Mouse (Mus musculus): Measurements from ENCODE around the gene Pml.
"Not testable (repeated sequence)": the region's sequence is repeated elsewhere in the genome, so short reads cannot be mapped to it uniquely, and the experiment has no call there.

Gene Pml

DNA sequence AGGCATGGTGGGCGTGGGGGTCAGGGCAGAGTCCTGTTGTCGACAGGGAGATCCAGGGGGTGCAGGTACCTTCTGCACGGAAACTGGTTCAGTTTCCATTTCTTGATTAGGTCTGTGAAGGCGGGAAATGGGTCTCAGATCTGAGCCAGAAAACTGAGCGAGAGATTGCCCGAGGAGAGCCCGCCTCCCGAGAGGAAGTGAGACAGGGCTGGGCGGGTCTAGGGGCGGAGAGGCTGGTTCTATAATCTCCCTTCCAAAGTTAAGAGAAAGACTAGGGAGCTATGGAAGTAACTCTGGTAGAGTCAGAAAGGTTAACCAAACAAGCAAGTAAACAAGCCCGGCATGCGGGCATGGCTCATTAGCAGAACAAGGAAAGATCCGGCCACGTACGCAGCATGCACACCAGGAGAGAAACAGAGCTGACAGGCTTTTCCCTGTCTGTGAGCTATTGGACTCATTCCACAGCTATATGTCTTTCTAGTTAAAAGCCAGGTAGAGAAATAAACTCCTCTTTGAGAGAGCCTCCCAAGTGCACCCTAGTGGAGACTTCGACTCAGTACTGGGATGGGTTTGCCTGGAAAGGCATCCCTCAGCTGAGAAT is at the start of gene Pml:
TSS of gene Pml (minus strand) at position 195 of the 601 bp plus-strand sequence.
- DNase-seq, result peak; percentile 47

DNA sequence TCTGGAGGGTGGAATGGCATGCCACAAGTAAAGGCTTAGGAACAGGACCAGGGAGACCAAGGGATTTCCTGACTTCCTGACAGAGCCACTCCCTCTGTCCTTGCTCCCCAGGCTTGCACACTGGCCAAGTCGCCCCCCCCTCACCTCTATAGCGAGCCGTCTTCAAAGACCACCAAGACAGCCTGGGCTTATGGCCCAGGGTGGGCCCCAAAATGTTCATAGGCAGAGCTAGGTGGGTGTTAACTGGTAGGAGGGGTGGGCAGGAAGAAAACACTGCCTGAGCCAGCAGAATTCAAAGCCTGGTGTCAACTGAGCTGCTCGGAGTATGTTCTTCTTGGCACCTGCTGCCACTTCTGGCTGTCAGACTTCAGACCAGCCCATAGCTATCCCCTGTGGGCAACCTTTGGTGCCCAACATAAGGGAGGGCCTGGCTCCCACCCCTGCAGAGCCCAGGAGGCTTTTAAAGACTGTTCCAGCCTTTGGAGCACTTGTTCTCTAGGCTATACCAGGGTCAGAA is 48.4 kb upstream of the Pml start:
- no peak for DNase-seq

DNA sequence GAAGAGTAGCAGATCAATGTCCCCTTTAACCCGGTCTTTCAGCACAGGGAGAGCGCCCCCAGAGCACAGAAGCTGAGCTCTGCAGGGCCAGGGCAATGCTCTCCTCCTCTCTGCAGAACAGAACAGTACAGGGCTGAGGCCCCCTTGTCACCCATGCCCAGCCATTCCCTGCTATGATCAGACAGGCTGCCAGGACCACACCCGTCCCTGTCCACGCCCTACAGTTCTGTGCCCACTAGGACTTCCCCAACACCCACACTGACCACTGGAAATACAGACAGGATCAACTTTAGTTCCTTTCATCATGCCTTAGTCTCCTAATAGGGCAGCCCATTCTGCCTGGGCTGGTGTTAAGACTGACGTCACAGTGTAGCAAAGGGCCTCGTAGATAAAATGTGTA is 47.5 kb upstream of the Pml start:
- DNase-seq, result no peak

DNA sequence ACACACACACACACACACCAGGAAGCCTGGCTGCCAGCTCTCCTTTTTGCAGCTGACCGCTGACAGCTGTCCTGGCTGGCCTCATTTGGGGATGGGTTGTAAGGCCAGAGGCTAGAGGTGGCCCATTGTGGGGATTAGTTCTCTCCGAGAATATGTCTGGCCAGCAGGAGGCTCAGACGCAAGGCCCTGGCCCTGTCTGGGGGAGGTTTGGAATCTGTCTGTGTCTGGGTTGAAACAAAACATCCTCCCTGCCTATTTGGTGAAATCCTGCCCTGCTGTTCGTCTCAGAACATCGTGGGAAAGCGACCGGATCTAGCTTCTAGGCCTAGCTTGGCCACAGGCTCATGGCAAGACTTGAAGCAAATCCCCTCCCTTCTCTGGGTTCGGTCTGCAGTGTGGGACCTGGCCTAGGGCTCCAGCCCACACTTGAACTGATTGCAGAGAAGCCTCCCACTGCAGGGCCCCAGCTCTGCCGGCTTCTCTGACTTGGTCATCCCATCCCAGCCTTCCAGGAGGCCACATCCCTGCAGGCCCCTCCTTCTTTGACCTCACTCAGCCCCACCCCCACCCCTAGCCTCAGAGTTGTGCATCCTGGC is 46.3 kb upstream of the Pml start:
- DNase-seq, result no peak

DNA sequence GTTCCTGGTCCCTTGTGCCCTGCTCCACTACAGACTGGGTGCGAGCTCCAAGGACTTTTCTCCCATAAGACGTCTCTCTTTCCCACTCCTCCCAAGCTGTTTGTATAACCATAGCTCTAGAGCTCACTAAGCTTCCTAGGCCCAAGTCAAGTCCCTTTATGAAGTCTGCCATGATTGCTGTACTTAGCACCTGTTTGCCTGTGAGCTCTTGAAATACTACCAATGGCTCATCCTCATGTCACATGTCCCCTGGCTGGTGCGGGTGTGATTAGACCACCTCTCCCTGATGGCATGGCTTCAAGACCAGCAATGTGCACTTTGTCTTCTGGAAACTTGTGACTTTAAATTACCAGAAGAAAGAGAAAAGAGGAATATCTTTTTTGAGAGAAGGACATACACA is 45.8 kb upstream of the Pml start:
- no peak for DNase-seq

DNA sequence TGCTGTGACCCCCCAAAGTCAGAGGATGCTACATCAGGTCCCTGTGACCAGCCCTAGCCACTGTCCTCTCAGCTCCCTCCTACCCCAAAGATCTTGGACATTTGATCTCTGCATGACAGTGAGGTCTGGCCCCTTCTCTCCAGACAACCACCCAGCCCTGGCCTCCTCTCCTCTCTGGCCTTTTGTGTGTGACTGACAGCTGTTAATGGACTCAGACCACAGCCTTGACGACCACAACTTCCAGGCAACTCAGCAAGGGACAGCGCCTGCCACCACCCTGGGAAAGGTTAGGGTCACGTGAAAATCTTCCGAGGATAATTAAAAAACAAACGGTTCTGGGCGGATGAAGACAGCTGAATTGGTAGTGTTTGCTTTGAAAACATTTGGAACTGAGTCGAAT is 44.9 kb upstream of the Pml start:
- DNase-seq, result no peak

DNA sequence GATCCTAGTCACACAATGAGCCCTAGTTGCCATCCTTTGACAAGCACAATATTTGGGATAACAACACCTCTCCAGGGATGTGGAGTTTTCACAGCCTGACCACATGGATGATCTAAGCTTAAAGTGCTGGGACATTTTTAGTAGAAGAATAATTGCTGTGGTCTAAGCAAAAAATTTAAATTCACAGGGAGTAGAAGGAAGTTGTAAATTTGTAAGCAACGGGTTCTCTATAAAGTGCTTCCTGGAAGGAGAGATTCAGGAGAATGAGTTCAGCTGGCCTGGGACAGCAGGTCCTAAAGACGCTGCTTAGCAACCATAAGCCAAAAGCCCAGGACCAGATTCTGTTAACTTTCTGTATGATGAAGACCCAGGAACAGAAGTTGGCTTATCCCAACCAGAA is 40.3 kb upstream of the Pml start:
- DNase-seq, result no peak

DNA sequence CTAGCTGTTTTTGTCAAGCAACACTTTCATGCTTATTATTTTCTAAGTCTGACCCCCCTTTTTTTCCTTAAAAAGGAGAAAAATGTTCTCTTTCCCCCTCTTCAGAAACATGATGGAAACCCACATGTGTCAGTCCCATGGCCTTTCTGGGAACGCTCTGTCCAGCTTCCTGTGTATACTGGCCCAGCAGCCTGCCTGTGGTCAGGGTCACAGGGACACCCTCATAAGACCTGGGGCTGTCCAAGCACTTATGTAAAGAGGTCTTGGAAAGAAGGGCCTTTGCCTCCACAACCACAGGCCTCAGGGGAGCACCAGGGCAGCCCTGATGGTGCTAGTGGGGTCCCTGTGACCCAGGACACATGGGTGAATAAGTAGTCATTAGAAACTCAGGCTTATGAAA is 39.5 kb upstream of the Pml start:
- DNase-seq, result no peak

DNA sequence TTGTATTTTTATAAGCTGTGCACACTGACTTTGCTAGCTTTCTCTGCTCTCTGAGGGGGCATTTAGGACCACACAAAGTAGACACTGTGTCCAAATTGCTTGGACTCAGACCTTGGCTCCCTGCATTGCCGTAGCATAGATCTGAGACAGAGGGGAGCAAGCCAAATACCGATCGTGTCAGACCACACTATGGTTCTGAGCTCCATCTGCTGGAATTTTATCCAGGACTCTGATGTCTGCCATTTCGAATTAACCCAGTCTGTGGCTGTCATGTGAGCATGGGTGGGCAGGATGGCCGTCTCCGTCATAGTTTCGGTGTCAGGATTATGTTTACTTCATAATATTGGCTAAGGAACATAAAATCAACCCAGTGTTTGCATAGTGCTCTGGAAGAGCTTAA is 33.8 kb upstream of the Pml start:
- no peak for DNase-seq

DNA sequence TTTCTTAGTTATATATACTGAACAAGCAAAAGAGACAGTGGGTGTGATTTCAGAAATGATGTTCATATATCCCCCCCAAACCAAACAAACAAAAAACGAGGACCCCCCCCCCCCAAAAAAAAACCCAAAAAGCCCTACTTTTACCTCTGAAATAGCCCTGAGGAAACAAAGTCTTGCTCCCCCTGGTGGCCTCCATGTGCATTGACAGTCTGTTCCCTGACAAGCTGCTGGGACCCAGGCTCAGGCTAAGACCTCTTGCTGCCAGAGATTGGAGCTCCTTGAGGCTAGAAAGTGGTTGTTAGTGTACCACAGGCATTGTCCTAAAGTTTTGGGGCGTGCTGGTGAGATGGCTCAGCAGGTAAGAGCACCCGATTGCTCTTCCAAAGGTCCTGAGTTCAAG is 32.0 kb upstream of the Pml start:
- DNase-seq, result peak; percentile 39

DNA sequence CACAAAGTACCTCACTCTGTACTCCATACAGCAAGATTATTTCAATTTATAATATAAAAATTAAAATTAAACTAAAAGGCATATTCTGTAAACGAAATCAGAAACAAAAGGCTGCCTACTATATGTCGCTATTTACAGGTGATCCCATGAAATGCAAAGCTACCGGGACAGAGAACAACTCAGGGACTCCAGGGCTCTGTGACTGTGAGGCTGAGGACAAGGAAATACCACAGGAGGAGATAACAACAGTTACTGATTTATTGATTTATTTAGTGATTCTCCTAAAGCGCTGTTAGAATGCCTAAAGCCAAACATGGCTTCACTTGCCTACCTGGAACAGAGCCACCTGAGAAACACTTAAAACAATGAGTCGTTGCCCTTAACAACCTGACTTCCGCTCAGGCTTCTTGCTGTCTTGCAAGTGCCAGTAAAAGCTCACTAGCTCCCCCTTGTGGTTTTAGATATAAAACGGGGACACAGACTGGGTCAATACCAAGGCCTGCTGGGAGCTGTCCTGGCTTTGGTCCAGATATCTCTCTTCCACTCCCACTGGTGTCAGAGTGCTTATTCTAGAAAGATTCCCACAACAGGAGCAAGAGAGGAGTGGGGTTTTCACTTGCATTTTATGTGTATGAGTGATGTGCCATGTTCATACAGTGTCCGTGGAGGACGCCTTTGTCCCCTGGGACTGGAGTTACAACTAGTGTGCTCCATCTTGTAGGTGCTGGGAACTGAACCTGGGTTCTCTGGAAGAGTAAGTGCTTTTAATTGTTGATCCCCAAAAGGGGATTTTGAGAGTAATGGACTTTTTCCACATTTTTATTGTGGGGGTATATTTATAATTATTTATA is 30.9 kb upstream of the Pml start:
- peak; percentile 19 for DNase-seq

DNA sequence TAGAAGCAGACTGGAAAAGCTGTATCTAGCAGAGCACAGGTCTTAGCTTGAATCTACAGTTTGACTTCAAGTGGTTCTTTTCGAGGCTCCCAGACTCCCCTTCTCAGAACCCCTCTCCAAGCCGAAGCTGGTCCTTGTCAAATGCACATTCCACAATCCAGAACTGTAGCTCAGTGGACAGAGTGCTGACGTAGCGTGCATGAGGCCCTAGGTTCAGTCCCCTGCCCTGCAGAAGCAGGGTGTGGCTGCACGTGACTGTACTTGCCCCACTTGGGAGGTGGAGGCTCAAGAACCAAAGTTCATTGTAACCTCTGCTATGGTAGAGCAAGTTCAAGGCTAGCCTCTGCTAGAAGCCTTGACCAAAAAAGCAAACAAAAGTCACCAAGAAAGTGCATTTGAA is 30.2 kb upstream of the Pml start:
- no peak for DNase-seq

DNA sequence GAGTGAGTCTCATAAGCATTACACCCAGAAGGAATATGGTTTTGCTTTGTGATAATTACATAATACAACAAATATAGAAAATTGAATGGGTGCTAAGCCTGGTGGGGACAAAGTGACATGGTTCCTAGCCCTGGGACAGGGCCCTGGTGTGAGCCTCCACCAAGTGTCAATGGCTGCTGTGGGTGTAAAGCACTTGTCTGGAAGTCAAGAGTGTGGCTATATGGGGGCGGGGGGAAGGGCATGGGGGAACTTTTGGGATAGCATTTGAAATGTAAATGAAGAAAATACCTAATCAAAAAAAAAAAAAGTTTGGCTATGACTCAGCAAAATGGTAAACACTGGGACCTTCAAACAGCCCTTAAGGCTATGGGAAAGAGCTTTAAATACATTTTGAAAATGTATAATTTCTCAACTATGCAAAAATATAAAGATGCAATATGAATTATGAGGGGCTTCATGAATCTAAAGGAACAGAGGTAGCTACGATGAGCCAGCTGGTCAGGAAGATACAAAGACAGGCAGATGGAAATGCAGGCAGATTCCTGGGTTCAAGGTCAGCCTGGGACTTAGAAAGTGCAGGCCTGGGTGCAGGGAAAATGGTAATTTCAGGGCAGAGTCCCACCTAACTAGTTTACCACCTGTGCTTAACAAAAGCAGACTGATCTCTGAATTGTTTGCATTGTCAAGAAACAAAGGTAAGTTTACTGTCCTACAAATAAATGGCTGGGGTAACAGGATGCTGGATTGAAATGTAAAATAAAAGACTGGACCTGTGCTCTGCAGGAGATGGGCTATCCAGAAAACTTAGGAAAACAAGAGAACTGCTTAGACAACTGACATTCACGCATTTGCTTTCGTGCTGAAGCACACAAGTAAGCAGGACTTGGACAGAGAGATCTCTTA is 29.5 kb upstream of the Pml start:
- DNase-seq, result no peak

DNA sequence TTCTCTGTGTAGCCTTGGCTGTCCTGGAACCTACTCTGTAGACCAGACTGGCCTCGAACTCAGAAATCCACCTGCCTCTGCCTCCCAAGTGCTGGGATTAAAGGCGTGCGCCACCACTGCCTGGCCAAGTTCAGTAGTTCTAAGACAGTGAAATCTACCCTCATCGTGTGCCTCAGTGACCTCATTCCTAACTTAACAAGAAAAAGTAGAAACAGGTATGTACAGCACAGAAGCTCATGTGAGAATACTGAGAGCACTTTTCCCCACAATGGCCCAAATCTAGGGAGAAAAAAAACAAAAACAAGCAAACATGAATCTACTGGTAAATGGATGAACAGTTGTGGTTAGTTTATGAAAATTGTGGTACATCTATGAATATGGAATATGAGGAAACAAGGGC is 28.7 kb upstream of the Pml start:
- DNase-seq, result no peak

DNA sequence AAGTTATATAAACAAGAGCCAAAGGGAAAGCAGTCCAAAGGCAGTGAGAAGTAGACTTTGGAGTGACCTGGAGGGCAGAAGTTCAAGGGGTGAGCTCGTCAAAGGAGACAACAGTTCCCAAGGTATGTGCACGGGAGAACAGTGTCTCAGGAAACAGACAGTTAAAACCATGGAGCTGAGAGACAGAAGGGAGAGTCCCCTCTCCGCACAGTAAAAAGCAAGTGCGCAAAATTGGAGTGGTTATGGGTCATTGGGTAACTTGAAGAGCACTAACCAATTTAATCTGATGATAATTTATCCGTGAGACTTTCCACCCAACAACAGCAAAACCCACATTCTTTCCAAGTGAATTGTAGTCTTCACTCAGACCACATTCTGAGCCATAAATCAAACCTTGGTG is 26.8 kb upstream of the Pml start:
- no peak for DNase-seq

DNA sequence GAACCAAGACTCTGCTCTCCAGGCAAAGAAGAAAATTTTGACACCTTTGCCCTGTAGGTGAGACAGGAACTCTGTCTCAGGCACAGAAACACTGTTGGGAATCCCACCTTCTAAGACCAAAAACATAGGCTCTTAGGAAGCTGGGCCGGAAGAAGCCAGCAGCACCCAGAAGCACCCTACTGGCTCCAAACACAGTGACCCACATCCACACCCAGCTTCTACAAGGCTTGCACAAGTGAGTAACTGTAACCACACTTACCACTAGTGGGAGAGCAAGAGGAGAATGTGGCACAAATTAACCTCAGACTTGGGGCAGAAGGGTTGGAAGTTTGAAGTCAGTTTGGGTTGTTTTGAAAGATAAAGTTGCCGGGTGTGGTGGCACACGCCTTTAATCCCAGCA is 26.2 kb upstream of the Pml start:
- DNase-seq, result no peak

DNA sequence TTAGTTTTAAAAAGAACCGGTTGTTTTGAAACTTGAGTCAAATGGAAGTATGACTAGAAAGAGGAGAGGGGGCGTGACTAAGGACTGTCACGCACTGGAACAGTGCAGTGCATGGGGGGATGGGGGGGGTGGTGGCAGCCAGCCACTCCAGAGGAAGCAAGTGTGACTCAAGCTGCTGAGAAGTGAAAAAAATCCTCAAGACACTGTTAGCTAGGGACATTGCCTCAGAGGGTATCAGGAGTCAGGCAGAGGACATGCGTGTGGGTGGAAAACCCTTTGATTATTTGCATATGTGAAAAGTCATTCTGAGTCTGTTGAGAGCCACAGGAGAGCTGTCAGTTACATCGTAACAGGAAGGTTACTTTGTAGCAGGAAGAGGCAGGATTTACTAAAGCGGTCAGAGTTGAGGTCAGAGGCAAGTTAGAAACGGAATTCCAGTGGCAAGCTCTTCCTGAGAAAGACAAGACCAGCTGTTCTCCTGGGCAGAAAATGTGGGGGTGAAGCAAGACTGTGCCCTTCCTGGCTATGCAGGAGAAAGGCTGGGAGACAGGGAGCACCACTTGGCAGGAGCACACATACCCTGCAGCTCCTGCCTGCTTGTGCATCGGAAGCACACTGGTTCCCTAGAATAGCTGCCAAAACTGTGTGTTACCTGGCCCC is 25.7 kb upstream of the Pml start:
- DNase-seq, result no peak

DNA sequence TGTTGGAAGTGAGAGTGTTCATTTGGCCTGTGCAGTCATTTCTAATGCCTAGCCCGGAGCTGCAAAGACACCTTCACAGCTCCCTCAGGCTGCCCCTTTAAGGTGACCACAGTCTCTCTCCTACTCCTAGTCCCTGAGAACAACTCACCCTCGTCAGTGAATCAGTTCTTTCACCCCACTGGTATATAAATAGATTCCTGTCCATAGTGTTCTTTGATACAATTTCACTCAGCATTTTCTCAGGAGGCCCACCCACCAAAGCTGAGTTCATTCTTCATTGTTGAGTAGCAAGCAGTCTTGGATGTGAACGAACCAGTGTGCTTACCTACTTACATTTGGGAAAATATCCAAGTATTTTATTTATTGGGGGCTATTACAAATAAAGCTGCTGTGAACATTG is 25.0 kb upstream of the Pml start:
- no peak for DNase-seq

DNA sequence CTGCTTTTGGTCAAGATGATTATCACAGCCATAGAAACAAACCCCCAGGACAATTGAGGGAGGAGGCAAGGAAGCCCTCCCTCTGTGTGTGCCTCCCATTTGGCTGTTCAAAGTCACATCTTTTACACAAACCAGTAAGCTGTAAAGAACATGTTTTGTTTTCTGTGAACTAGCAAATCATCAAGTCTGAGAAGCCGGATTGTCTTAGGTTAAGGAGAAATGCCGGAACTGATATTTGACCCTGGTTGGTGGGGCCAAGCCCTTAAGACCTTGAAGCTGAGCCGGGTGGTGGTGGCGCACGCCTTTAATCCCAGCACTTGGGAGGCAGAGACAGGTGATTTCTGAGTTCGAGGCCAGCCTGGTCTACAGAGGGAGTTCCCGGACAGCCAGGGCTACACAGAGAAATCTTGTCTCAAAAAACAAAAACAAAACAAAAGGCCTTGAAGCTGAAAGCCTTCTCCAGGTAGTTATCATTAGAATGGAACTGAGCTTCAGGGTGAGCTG is 24.6 kb upstream of the Pml start:
- DNase-seq, result no peak

DNA sequence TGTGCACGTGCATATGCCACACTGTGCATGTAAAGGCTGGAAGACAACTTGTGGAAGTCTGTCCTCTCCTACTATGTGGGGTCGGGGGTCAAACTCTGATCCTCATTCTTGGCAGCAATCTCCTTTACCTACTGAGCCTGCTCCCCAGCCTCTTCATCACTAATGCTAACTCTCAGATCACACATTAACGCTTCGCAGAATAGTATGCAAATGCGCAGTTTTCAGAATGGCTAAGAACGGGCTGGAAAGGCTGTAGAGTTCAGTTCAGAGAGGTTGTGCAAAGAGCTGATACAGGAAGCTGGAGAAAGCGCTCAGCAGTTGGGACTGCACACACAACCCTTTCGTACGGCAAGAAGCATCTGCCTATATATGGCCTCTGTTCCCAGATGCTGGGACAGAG is 23.3 kb upstream of the Pml start:
- no peak for DNase-seq

DNA sequence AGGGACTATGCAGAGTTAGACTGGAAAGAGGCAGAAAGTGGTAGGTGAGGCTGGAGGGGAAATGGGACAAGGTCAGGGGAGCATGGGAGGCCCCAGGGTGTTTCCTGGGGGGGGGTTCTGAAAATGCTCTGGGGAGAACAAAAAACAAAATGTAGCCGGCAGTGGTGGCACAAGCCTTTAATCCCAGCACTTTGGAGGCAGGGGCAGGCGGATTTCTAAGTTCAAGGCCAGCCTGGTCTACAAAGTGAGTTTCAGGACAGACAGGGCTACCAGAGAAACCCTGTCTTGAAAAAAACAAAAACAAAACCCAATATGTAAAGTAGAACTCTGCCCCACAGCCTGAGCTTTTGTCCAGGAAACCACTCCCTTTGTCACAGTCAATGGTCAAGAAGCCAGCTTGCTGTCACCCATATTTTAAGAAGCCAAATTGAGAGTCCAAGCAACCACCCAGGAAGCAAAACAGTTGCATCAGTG is 22.5 kb upstream of the Pml start:
- DNase-seq, result no peak

DNA sequence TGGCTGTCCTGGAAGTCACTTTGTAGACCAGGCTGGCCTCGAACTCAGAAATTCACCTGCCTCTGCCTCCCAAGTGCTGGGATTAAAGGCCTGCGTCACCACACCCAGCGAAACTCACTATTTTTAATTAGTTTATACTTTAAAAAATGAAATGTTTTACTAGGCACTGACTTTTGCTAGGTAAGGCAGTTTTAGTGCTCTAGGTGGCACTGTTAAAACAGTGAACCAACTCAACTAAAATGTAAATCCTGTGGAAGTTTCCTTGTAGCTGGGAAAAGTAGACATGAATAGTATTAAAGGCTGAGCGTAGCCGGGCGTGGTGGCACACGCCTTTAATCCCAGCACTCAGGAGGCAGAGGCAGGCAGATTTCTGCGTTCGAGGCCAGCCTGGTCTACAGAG is 22.0 kb upstream of the Pml start:
- DNase-seq, result not testable (repeated sequence)
